Mouse (Mus musculus) thymus, postnatal 36 days (tissue): ENCODE data around the gene Tada2b.
A peak's percentile ranks its signal among the peaks of the same experiment; 100 is the strongest.

ENCODE experiments used
- DNase-seq, 2 experiments: peaks; one replicate each; pipeline ENCODE4 v3.0.0; 2022; ENCODE audit warnings: mixed read lengths in 2 of 2

Tada2b gene

DNA sequence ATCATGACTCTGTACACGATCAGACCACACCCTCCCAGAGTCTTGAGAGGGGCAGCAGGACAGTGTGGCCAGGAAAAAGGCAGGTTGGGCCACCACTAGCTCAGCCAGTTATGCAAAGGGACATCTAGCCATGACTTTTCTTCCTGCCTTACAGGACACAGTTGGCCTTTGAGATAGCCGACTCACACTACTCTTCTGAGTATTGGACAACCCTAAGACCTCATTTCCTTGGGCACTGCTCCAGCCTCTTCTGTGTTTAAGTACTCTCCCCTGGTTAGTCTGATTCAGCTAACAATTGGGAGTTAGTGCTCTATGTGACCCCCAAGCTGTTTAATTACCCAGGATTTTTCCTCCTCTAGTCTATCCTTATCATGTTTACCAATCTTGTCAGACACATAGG, 4.3 kb downstream of the Tada2b start:
- no peak for DNase-seq

DNA sequence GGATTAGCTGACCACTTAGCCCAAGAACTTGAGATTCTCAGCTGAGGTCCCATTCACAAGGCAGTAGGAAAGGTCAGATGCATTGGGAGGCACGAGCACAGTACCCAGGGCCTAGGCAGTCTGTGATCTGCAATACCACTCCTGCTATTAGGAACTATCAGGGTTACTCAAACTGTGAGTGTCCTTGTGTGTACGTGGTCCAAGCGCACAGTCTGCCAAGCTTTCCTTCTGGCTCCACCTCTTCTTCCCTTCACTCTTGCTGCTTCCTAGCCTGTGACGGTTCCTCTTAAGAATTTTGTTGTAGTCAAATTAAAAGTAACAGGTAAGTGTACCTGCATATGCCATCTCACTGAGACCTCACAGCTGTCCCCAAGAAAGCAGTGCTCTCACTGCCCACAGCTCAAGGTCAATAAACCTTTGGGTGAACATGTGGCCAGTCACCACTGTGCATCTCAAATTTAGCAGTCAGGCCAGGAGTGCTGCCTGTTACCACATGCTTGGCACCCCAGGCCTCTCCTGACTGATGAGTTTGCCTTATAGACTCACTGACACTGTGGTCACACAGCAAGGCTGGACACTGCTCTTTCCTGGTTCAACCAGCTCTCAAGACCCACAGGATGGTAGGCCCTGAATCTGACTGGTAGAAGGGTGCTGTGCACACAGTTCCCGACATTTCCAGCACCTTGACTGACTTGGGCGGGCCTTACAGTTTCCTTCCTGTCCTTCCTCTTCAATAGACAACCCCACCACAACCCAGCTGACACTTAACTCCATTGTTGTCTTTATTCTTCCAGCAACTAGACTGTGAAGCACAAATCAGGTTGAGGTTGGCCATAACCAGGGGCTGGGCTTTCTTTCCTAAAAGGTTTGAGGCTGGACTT, 5.3 kb downstream of the Tada2b start:
- DNase-seq = no peak

DNA sequence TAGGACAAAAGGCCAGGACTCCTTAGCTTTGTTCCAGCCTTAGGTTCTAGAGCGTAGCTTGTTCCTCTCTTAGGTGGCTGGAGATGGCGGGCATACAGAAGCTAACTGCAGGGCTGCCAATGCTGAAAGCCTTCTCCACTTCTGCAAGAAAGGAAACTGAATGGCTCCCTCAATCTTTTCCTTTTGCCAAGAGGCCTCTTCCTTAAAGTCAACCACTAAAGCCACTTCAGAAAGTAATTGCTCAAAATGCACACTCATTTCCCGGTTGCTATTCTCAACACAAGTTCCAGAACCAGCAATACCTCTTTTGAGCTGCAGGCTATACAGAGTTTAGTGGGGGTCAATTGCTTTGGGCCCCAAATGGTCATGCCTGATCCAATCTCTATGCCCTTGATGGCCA, 6.6 kb downstream of the Tada2b start:
- DNase-seq = no peak

DNA sequence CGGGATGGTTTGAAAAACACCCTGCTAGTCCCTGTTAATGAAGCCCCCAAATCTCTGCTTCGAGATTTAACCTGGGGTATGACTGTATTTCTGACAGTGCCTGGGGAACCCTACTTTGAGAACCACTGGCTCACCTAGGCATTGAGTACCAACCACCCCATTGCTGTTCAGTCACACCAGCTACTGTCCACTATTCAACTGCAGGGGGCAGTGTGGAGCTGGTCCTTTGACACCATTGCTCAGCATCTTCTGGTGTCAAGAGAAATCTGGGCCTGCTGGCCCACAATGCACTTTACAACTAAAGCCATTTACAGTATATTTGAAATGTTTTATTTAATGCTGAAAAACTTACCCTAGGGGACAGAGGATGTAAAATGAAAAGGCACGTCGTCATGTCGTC, 9.8 kb downstream of the Tada2b start:
- peak; percentile 62 to 67 for DNase-seq

DNA sequence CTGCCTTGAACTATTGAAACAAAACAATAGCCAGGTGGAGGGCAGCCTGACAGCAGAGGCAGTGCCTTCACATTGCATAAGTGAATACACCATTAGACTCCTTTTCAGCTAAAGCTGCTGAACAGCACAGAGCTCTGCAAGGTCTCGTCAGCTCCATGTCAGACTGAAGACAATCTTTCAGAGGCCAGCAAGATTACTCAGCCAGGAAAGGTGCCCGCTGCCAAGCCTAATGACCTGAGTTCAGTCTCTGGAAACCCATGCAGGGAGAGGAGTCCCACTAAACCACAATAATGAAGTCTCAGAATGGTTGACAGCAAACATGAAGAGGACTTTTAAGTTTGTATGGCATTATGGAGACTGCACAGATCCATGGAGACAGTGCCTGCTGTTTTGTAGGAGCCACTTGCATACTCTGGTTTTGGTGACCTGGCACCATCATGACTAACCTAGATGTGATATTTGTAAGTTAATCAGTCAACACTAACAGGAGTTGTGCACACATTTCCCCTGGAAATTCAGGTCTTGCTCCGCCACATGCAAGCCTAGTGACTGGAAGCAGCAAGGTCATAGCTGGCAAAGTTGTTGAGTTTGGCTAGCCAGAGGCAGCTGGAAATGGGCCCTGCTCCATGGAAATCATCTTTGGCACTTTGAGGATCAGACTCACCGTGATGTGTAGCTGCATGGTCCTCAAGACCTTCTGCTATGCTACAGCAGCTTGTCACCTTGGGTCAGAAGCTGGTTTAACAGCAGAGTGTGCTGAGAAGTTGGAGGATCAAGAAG, 11.0 kb downstream of the Tada2b start:
- DNase-seq = no peak

DNA sequence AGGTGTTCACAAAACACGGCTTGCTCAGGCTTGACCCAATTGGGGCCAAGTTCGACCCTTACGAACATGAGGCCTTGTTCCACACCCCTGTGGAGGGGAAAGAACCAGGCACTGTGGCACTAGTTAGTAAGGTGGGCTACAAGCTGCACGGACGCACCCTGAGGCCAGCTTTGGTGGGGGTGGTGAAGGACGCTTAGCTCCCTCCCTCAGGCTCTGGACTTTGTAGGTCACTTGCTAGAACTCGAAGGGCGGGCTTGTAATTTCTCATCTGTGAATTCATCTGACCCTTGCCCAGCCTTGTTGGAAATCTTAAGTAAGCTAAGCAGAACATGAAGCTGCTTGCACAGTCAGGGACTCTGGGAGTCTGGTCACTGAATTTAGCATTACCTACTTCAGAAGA, 12.9 kb downstream of the Tada2b start:
- DNase-seq = no peak

DNA sequence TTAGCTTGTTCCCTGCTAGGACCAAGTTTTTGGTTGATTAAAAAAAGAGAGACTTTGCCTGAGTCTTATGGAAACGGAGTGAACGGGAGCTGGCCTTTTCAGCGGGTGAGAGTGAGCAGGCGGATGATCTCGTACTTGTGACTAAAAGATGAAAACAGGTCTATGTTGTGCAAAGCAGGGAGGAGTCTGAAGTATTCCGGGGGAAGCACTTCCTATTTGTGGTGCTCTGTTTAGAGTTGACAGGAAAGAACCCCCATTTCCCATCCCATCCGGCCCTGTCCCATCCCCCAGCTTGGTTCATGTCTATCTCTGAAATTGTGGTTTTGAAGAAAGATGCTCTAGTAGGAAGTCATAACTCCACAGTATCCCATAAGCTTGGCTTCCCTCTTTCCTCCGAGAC, 18.2 kb downstream of the Tada2b start:
- DNase-seq = no peak

DNA sequence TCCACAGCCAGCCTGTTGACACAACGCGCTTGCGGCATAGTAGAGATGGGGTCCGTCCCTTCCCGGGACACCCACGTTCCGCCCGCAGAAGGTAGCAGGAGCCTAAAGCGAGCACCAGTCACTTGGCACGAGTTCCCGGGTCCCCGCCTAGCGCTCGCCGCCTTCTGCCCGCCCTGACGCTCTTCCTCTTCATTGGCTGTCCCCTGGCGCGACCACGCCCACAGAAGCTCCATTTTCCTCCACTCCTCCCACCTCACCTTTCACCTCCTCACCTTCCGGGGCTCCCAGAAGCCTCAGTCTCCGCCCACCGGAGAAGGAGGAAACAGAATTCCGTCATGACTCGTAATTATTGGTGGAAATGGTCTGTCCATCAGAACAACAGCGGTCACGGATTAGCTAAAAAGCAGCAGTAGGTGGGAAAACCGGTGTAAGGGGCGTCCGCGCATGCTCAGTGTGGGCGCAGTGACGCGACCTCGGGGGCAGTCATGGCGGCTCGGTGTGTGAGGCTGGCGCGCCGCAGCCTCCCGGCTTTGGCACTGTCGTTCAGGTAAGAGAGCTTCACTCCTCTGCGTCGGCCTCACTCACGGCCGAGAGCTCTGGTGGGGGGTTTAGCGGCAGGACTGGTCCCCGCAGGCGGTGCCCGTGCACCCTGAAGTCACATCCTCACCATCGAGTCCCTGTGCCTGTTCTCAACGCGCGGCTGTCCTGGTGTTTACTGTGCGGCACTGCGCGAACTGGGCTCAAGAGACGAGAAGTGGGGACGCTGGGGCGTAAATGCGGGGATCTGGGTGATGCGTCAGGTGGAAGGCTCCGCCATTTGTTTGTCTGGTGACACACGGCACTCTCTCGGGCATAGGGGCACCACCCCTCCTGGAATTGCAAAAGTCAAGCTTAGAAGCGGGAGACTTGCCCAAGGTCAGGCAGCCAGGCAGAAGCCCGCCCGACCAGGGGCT, 19.1 kb downstream of the Tada2b start, which contains the start of gene Grpel1:
TSS of gene Grpel1 (plus strand) at position 290 of the 953 bp plus-strand sequence.
- peak; percentile 97 to 99 for DNase-seq

DNA sequence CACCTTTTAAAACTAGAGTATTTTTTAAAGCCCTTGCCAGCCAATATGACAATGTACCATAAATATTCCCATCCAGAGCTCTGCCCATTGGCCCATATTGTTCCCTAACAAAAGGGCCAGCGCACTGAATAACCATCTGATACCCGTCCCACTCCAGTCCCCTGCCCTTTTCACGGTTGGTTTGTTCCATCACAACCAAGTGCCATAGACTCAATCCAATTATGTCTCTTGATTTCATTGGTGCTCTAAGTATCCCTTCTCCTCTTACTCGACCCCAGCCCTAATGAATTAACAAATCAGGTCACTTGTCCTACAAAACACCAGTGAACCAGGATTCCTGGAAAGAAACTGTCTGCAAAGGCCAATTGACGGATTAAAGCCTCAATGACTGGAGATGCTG, 20.7 kb downstream of the Tada2b start:
- DNase-seq = no peak

DNA sequence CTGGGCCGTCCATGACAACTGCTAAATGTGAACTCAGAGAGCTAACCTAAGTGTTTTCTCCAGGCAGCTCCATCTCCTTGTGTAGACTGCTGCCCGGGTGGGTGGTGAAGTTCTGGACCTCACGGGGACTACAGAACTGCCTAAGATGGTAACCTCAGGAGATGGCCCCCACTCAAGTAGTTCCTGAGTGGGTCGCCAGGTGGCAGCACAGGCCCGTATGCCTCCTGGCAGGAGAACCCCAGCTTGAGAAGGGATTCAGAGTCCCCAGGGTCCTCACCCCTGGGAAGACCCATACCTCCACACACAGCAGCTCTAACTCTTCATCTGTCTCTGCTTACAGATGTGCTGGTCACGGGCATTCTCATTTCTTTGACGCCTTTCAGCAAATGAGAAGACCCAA, 21.3 kb downstream of the Tada2b start:
- DNase-seq = peak; percentile 81 to 87

DNA sequence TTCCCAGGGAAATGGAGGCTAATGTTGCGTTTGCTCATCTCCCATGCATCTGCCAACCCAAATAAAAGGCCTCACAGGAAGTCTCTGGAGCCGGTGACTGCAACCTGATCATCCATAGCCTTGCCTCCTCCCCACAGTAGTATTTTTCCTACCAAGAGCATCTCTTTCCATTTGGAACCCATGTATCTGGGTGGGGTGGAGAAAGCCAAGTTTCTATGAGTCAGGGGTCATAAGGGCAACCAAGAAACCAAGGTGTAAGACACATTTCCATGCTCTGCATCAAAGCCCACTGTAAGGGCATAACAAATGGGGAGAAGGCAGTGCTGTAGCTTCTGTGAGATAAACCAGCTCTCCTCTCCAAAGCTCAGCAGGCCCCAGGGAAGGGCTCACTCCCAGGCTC, 22.9 kb downstream of the Tada2b start:
- no peak for DNase-seq

DNA sequence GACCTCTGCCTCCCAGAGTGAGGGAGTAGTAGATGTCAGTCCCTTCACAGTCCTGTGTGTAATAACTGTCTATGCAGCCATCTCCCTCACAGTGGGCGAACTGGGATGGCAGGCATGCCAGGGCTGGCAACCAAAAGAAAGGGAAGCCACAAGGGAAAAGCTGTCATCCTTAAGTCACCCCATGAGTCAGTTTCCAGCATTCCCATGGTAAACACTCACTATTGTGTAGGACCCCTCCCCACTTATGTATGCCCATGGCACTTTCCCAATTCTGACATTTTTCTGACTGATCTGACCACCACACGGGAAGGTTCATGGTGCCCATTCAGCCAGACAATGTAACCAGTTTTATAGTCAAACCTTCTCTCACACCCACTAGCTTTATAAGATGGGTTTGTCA, 23.4 kb downstream of the Tada2b start:
- no peak for DNase-seq

DNA sequence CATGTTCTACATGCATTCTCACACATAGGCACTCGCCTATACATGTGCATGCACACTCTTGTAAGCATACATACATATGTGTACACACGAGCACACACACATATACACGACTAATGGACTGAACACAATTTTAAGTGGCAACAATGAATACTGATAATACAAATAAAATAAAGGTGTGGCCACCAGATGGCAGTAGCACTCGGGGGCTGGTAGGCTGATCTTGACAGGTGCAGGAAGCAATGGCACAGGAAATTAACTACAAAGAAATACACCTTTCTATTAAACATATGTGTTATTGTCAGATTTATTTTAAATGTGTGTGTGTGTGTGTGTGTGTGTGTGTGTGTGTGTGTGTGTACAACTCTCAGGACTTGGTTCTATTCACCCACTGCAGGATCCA, 25.2 kb downstream of the Tada2b start:
- peak; percentile 44 to 56 for DNase-seq

DNA sequence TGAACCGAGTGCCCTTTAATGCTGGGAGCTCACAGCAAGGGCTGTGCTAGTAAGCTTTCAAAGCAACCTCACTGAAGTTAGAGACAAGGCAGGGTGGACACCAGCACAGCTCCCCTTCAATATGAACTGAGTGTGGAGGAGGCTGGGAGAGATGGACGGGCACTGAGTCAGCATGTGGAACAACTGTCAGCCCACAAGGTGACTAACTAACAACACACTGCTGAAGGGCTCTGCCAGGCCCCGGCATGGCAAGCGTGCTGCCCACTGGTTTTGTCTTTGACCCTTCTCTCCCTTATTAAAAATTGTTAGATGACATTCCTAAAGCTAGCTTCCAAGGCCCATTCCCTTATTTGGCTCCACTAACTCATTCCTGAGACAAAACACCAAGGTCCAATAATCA, 26.4 kb downstream of the Tada2b start:
- no peak for DNase-seq

DNA sequence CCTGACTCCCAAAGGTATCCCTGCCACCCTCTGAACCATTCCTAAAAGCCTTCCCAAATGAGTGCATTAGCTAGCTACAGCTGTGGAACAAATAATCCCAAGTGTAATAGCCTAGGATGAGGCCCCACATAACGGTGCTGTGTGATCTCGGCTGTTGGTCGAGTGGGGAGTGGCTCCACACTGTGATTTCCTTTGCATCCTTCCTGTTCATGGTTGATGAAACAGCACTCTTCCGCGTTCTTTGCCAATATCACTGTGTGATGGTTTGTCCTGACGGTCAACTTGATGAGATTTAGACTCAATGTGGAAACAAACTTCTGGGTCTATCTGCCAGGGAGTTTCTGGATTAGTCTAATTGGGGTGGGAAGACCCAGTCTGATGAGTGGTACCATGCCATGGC, 31.3 kb downstream of the Tada2b start:
- DNase-seq = no peak

DNA sequence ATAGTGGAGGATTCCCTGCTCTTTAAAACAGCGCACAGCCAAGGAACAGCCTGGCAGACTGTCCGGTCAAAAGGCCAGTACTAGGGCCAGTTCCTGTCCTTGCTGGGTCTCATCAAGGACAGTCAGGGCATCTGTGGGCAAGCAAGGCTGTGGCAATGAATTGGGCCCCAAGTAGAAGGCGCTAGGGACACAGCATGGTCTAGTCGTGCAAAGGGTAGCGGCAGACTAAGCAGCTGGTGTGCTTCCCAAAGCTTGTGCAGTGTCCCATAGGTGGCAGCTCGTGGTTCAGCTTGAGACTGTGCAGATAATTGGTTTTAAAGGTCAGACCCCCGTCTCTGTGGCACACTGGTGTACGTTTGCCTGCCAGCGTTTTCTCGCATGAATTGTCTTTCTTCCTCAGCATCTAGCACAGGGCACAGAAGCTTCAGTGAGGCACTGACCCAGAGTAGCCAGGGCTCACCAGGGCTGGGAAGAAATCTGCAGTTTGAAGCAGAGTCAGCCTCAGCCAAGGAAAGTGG, 32.2 kb downstream of the Tada2b start:
- DNase-seq = no peak

DNA sequence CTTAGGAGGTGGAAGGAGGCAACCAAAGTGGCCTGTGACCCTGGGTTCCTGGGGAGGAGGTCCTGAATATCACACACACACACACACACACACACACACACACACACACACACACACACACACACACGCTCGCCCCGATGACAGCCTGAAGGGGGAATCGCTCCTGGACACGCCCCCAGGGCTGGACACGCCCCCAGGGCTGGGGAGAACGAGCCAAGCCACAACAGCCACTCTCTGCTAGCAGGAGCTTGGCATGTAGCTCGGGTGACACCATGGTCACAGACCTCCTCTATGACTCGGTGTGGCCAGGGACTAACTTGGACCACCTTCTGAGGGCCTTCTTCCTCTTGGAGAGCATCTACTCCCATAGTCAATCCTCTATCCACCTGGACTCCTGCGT, 33.0 kb downstream of the Tada2b start:
- no peak for DNase-seq

DNA sequence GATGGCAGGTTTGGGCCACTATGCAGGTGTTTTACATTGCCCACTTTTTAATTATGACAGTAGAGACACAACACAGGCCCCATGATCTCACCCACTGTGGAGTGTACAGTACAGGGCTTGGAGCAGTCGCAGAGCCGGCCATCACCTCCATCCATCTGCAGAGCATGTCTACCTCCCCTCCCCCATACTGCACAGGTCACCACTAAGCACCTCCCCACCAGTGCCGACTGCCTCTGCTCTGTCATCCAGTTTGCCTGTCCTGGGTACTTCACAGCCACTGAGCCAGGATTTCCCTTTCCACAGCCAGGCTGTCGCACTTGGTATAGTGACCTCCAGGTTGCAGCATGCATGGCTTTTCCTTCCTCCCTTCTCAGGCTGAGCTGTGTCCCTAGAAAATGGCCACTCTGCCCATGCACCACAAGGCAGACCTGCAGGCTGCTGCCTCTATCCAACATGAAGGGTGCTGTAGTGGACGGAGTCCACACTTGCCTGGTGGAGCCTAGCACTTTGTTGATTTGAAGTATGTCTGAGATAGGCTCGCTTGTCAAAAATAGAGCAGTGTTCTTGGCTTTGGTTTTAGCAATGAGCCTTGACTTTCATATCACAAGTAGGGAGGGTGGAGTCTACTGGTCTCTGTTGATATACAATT, 34.3 kb downstream of the Tada2b start:
- DNase-seq = no peak

DNA sequence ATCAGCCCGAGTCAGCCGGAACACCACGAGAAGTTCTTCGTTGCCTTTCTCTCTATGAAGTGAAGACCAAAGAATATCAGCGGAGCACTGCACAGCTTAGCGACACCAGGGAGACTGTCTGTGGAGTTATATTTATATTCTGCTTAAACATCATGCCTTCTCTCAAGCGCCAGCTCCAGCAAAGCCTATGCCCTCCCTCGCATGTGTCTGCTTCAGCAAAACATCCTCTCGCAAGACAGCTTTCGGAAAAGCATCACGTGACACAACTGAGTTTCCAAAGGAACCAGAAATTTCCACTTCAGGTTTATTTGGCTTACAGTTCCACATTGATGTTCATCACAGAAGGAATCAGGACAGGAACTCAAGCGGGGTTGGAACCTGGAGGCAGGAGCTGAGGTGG, 36.2 kb downstream of the Tada2b start:
- no peak for DNase-seq

DNA sequence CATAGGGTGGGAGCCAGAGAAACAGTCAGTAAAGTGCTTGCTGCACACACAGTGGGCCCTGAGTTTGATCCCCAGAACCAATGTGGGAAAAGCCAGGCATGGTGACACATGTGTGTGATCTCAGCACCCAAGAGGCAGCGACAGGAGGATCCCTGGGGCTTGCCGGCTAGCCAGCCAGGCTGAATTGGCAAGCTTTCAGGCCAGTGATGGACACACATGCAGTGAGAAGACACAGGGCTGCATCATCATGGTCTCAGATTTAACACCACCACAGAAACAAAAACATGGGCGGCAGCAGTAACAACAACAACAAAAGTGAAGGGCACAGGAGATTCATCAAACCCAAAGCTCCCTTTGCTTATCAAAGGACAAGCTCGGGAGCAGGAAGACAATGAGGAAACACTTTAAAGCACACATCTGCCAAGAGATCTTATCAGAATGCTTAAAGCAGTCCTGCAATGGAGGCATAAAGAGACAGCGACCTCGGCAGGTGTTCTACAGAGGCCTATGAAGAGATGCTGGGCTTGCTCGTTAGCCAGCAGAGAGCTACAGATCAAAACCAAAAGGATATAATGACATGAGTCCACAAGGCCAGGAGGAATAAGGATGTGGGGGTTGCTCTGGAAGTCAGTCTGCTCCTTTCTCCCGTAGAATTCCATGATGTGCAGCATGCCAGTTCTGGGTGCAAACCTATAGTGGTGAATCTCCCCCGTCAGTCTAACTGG, 37.8 kb downstream of the Tada2b start:
- DNase-seq = peak; percentile 32 to 57

DNA sequence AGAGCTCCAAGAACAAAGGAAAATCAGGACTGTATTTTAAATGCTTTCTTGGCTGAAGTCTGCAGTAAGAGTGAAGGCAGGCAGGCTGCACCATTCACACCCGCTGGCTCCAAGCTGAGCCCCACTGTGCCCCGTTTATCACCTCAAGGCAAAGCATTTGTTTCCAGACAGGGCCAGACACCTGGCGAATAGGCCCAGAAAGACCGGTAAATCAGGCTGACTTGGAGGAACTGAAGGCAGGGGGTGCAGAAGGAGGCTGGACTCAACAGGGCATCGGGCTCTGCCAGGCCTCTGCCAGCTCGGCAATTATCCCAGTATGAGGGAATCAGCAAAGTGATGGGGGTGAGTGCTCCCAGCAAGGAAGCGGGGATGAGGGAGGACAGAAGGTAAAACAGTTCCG, 39.1 kb downstream of the Tada2b start:
- DNase-seq = peak in 1 of 2 experiments; percentile 32
